Mouse (Mus musculus) natural killer cell, adult 2 months (primary cell): ENCODE results near the gene Sult5a1.

Source experiments
- DNase-seq, 2 experiments: peaks; one replicate each; pipeline ENCODE4 v3.0.0; 2022; ENCODE audit warnings: low spot score in 2 of 2

Sult5a1 gene

GRCm38 (mm10) chr8:123101735-123102685, 56.1 kb downstream of the Sult5a1 start, which contains the start of gene Rpl13:
Rpl13 (plus strand) TSS chr8:123102350.
- DNase-seq = peak; percentile 96

- DNase-seq = no peak
These were observed 56.9 kb downstream of the Sult5a1 start for GRCm38 (mm10) chr8:123101244-123101643.

- no peak for DNase-seq
These were observed 57.8 kb downstream of the Sult5a1 start for GRCm38 (mm10) chr8:123100288-123100687.

DNA sequence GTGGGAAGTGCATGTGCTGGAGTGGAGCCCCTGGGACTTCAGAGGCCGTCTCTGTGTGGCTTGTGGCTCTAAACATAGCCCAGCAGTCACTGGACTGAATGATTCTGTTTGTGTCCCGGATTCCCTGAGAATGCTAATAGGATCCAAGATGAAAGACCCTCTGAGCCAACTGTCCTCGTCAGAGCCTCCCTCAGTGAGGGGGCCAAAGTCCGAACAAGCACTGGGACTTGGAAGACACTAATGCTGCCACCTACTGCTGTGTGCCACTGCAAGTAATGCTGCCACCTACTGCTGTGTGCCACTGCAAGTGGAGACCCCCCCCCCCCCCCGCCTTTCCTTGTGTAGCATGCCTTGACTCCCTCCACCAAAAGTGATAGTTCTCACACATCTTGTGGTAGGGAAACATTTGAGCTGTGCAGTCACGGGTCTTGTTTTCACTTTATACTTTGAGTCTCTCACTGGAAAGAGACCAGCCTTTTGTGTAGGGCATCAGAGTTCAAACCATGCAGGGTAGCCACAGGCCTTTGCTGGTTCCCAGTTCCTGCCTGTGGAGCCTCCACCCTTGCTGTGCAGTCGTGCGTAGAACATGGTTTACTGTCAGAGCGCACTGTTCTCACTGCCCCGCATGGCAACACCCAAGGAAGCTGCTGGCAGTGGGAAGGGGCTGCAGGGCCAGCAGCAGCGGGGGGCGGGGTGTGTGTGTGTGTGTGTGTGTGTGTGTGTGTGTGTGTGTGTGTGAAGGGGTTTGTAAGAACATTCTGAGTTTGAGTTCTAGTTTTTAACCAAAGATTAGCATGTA, 60.1 kb downstream of the Sult5a1 start:
- DNase-seq = no peak

GRCm38 (mm10) chr8:123097216-123097615, 60.9 kb downstream of the Sult5a1 start:
- DNase-seq = no peak
